Comparison of ENCODE assay signal across 11 mouse cellular contexts in genomic region chr9:75778762-75779346, GRCm38 (mm10). TPM values are rescaled to one million over a fixed set of nuclear protein-coding genes. Genes with fewer than 3 reads are reported as not detected.
DNase-seq lines count a peak whose midpoint lies in the region; ATAC-seq and TF ChIP-seq lines count a peak whose summit lies in the region.
"Had no signal": no experiment of that assay in that cellular context is flagged by ENCODE, and none has a peak within 500 bp of the region (broad histone marks: within the 10 kb centered on the region; RNA-seq: fewer than 3 reads in every experiment).

No protein-coding gene starts in this region.

- no peak for DNase-seq in forebrain, embryonic 11.5 days (ENCODE audit: low spot score)
- DNase-seq in lung, adult 2 months, result no peak
- no peak for DNase-seq in lung, postnatal 14 days
- DNase-seq in limb, embryonic 14.5 days (ENCODE audit: low spot score), result no peak
- DNase-seq in kidney, adult 9 months, result no peak
- no peak for DNase-seq in urinary bladder, postnatal 10 days (ENCODE audit: low spot score)
- DNase-seq: cerebellum, adult 11-12 months; kidney, postnatal 10 days; right cerebral cortex, adult 18-20 months; thymus, adult 18-20 months had no signal

- no peaks in the 10 kb centered on the region for H3K27me3 ChIP-seq in forebrain, embryonic 11.5 days (ENCODE audit: control insufficient read depth, insufficient read depth, low read length)
- no peaks in the 10 kb centered on the region for H3K27me3 ChIP-seq in forebrain, embryonic 16.5 days (replicated peaks; ENCODE audit: control insufficient read depth, insufficient read depth, low read length)
- H3K27me3 ChIP-seq in limb, embryonic 14.5 days (ENCODE audit: control insufficient read depth, insufficient read depth, low read length), result no peaks in the 10 kb centered on the region; the same call in 1 of the 2 replicates

- H3K27ac ChIP-seq in forebrain, embryonic 11.5 days (ENCODE audit: low read depth, low read length), result no peak overlapping the region
- H3K27ac ChIP-seq in forebrain, embryonic 16.5 days (ENCODE audit: low read length), result no peak overlapping the region
- H3K27ac ChIP-seq in limb, embryonic 14.5 days (replicated peaks; ENCODE audit: low read depth, low read length), result no peak overlapping the region

- TF ChIP-seq POLR2A in lung, adult 2 months (IDR thresholded peaks at IDR 0.05; ENCODE audit: borderline replicate concordance, extremely low read depth, low read depth, low read length), result peak; percentile 30; the same call in 1 of the 2 replicates
- no peak for TF ChIP-seq POLR2A in limb, embryonic 14.5 days (IDR thresholded peaks at IDR 0.05; ENCODE audit: borderline replicate concordance, extremely low read depth, insufficient read depth, insufficient read length)

- H3K4me1 ChIP-seq in forebrain, embryonic 11.5 days (replicated peaks; ENCODE audit: control insufficient read depth, insufficient read depth, low read length), result 0 out of 2 replicates have a peak, but pooled peaks cover 2% of the 10 kb centered on the region
- no peaks in the 10 kb centered on the region for H3K4me1 ChIP-seq in forebrain, embryonic 16.5 days (replicated peaks; ENCODE audit: control insufficient read depth, insufficient read depth, low read length)
- H3K4me1 ChIP-seq in lung, adult 2 months (ENCODE audit: control insufficient read depth, insufficient read depth, low read length), result no peaks in the 10 kb centered on the region; the same call in 1 of the 2 replicates
- peaks cover 17% of the 10 kb centered on the region; the same call in 1 of the 2 replicates for H3K4me1 ChIP-seq in limb, embryonic 14.5 days (ENCODE audit: control insufficient read depth, insufficient read depth, low read length)

- H3K4me2 ChIP-seq in forebrain, embryonic 11.5 days (ENCODE audit: low read depth, low read length, severe bottlenecking), result no peak overlapping the region
- H3K4me2 ChIP-seq in forebrain, embryonic 16.5 days (ENCODE audit: low read length), result no peak overlapping the region
- no peak overlapping the region; the same call in 1 of the 2 replicates for H3K4me2 ChIP-seq in limb, embryonic 14.5 days (replicated peaks; ENCODE audit: low read depth, low read length, severe bottlenecking)

- TF ChIP-seq CTCF in lung, adult 2 months (IDR thresholded peaks at IDR 0.05; ENCODE audit: insufficient read depth, low read length), result no peak

- no peak overlapping the region for H3K4me3 ChIP-seq in forebrain, embryonic 11.5 days (ENCODE audit: low read depth, low read length)
- H3K4me3 ChIP-seq in forebrain, embryonic 16.5 days (replicated peaks; ENCODE audit: low read length), result no peak overlapping the region
- peak overlapping the region; percentile 70 for H3K4me3 ChIP-seq in lung, adult 2 months (replicated peaks; ENCODE audit: extremely low read depth, low read depth, low read length)
- peak overlapping the region; percentile 21 for H3K4me3 ChIP-seq in limb, embryonic 14.5 days (replicated peaks; ENCODE audit: low read length)

- H3K9ac ChIP-seq in forebrain, embryonic 11.5 days (ENCODE audit: low read length), result no peak overlapping the region
- H3K9ac ChIP-seq in forebrain, embryonic 16.5 days (replicated peaks; ENCODE audit: low read depth, low read length), result no peak overlapping the region
- H3K9ac ChIP-seq in limb, embryonic 14.5 days (ENCODE audit: low read depth, low read length, severe bottlenecking), result no peak overlapping the region

- WGBS in forebrain, embryonic 11.5 days, result 60% methylated on average over 9 of the region's 9 CpGs
- 62% methylated on average over 9 of the region's 9 CpGs for WGBS in forebrain, embryonic 16.5 days
- 34% methylated on average over 9 of the region's 9 CpGs for WGBS in lung, adult 2 months
- WGBS in limb, embryonic 14.5 days, result 46% methylated on average over 9 of the region's 9 CpGs

- no peaks in the 10 kb centered on the region for H3K36me3 ChIP-seq in forebrain, embryonic 11.5 days (ENCODE audit: control insufficient read depth, insufficient read depth, low read length)
- no peaks in the 10 kb centered on the region for H3K36me3 ChIP-seq in forebrain, embryonic 16.5 days (ENCODE audit: control insufficient read depth, insufficient read depth)
- H3K36me3 ChIP-seq in limb, embryonic 14.5 days (ENCODE audit: control insufficient read depth, insufficient read depth, low read length), result no peaks in the 10 kb centered on the region

- peak; percentile 49; the same call in 1 of the 2 replicates for ATAC-seq in forebrain, embryonic 11.5 days (replicated peaks; ENCODE audit: low FRiP score)
- ATAC-seq in forebrain, embryonic 16.5 days, result no peak
- peak; percentile 64 for ATAC-seq in limb, embryonic 14.5 days (ENCODE audit: low FRiP score, low read depth)

- H3K9me3 ChIP-seq in forebrain, embryonic 11.5 days (ENCODE audit: control insufficient read depth, low read length), result no peaks in the 10 kb centered on the region
- no peaks in the 10 kb centered on the region for H3K9me3 ChIP-seq in forebrain, embryonic 16.5 days (ENCODE audit: control insufficient read depth, low read length)
- no peaks in the 10 kb centered on the region for H3K9me3 ChIP-seq in limb, embryonic 14.5 days (ENCODE audit: control insufficient read depth, low read length)

RNA-seq across cellular contexts. Expression of gene Bmp5, which starts 3.7 kb away (rescaled TPM):
- 3.9 and 4.9 TPM in 2 replicates for polyA plus RNA-seq in forebrain, embryonic 11.5 days (2014; fragmentation: Nextera tagmentation; extraction: Ambion mirVana)
- polyA plus RNA-seq in forebrain, embryonic 16.5 days (2015; fragmentation: Nextera tagmentation; extraction: Ambion mirVana), result 2.0 and 2.4 TPM in 2 replicates
- polyA plus RNA-seq in lung, adult 2 months (2012; rRNA removed), result 7.3 and 13.3 TPM in 2 replicates
- 12.3 and 12.8 TPM in 2 replicates for polyA plus RNA-seq in limb, embryonic 14.5 days (2012; rRNA removed)
- 11.2 and 11.5 TPM in 2 replicates for polyA plus RNA-seq in limb, embryonic 14.5 days (2014; fragmentation: Nextera tagmentation; extraction: Ambion mirVana)

Comparison
In these comparisons a context has a peak if more than half of its experiments do, and no peak if none do; other contexts are left out.
1. H3K4me3 ChIP-seq: peak in lung, adult 2 months (single experiment) and limb, embryonic 14.5 days (single experiment); none in forebrain, embryonic 11.5 days (single experiment) and forebrain, embryonic 16.5 days (single experiment).